Mouse (Mus musculus) thymus, adult 18-20 months (tissue): ENCODE measurements around the gene Vmn2r104.

ENCODE experiments used
- DNase-seq, 2 experiments: peaks; one replicate each; pipeline ENCODE4 v3.0.0; 2022; ENCODE audit warnings: mixed read lengths in 2 of 2

The Vmn2r104 gene

DNA sequence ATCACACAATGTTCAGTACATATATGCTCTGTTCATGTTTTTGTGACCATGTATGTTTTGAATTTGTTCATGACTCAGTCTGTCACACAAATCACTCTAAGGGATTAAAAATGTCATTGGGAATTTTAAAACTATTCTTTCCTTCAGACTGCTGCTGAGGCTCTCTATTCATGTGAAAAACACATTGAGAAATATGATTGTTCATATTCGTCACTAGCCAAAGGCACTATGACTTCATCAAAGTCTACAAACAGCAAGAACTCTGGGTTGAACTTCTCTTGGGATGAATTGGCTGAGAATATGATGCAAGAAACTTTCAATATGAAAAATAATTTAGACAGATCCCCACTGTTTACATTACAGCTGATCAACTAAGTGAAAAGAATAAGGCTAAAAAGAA, at the start of gene Vmn2r104:
Vmn2r104 (minus strand) TSS at position 101 of the 400 bp plus-strand sequence.
- DNase-seq: no peak

DNA sequence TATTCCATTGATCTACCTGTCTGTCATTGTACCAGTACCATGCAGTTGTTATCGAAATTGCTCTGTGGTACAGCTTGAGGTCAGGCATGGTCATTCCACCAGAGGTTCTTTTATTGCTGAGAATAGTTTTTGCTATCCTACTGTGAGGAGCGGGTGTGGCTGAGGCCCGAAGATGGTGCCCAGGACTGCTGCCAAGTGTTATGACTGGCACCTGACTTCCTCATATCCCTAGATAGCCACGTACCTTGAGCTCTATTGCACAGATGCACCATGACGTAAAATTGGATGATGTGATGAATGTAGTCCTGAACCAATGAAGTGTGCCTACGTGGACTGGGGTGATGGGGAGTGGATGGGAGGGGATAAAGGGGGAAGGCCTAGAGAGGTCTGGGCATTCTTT, 26.0 kb upstream of the Vmn2r104 start:
- DNase-seq: no peak

- DNase-seq: no peak
Measured at GRCm38 (mm10) chr17:20071656-20072396, 23.7 kb upstream of the Vmn2r104 start.
